Mouse (Mus musculus): ENCODE measurements around the gene Olfr1263. TPM values are rescaled to one million over a fixed set of nuclear protein-coding genes. Genes with fewer than 3 reads are reported as not detected.

Olfr1263 gene
- total RNA-seq (2022), result not detected

DNA sequence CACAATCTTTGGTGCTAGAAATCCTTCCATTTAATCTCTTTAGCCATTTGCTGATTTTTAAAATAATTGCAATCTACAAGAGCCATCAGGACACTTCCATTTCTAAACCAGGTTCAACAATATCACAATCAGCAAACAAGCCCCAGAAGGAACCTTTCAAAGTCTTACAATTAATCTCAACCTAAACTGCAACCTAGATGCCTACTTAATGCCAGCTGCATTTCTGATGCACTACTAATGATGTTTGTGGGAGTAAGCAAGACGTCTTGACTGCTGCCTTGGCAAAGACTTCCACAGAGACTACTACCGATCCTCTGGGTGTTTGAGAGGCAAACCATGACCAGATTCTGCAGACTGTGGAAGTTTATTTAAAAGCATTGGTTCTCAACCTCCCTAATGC lies at the start of gene Olfr1263:
Gene Olfr1263, plus strand, starts transcription at position 301 of the 400 bp plus-strand sequence.
- no peak for DNase-seq (ENCODE audit: low spot score in 2 of 2)

DNA sequence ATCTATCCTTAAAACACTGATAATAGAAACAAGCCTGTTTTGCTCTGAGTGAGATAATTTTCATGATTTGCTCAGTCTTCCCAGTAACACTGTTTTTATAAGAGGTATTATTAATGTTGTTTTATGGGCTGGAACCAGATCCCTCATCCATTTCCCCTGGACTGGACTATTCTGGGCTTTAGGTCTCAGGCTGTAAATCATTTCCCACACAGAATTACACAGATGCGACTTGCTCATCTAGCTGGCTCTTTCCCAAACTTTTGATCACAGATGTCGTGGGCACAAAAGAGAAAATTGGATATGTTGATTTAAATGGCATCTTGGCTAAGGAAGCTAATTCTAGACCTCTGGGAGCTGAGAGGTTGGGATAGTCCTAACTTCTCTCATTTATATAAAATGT lies 37.7 kb upstream of the Olfr1263 start, which contains the start of gene Olfr1260:
Gene Olfr1260, plus strand, starts transcription at position 157 of the 400 bp plus-strand sequence.
- no peak for DNase-seq (ENCODE audit: low spot score in 2 of 2)

DNA sequence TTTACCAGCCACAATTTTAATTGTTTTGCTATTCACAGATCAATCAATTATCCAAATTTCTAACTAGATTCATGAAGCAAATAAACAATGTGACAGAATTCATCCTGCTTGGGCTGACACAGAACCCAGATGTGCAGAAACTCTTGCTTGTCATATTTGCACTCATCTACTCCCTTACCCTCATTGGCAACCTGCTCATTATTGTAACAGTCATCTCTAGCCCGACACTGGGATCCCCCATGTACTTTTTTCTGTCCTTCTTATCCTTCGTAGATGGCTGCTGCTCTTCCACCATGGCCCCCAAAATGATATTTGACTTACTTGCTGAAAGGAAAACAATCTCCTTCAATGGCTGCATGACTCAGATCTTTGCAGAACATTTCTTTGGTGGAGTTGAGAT lies 34.2 kb upstream of the Olfr1263 start:
- no peak for DNase-seq (ENCODE audit: low spot score in 2 of 2)

DNA sequence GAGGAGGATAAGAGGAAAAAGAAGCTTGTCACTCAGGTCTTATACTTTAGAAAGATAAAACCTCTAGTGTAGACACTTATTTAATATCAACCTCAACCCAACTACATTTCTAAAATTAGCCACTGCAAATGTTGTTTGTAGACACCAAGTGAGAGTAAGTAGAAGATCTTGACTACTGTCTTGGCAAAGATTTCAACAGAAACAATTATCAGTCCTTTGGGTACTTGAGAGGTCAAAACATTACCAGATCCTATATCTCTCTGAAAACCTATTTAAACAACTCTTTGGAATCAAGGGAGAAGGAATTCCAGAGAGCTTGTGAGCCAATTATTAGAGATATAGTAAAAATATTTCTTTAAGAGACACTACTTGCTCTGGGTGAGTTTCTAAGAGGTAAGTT lies 21.0 kb upstream of the Olfr1263 start, which contains the start of gene Olfr1261:
Gene Olfr1261, plus strand, starts transcription at position 301 of the 400 bp plus-strand sequence.
- DNase-seq (ENCODE audit: low spot score in 2 of 2), result no peak

DNA sequence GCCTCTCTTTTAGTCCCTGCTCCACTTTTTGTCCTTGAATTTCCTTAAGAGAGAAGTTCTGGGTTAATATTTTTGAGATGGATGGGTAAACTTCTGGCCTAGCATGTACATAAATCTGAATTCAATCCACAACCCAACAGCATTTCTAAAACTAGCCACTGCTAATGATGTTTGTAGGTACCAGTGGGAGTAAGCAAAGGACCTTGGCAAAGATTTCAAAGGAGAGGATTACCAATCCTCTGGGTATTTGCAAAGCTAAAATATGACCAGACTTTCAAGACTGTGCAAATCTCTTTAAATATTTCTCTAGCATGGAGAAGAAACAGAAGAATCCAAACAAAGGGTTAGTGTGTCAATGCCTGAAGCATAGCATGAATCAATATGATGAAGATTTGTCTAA lies 12.1 kb upstream of the Olfr1263 start, which contains the start of gene Olfr1262:
Gene Olfr1262, plus strand, starts transcription at position 301 of the 400 bp plus-strand sequence.
- DNase-seq (ENCODE audit: low spot score in 2 of 2), result no peak

DNA sequence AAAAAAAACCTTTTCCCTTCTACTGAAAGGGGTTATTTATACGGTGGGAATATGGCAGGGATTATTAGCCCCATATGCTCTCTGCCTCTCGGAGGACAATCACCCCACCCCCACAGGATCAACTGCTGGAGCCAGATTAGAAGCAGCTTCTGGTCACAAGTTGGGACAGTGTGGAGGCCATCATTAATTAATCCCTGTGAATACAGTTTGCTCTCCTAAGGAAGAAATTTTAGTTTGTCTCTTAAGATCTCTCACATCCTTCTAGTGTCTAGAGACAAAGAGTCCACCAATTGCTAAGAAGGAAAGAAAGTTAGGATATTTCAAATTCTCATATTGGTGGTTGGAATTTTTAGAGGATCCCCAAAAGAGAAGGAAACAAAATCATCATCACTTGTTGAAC lies 13.5 kb downstream of the Olfr1263 start, which contains the start of gene Olfr1264:
Gene Olfr1264, minus strand, starts transcription at position 101 of the 400 bp plus-strand sequence.
- DNase-seq (ENCODE audit: low spot score in 2 of 2), result no peak

DNA sequence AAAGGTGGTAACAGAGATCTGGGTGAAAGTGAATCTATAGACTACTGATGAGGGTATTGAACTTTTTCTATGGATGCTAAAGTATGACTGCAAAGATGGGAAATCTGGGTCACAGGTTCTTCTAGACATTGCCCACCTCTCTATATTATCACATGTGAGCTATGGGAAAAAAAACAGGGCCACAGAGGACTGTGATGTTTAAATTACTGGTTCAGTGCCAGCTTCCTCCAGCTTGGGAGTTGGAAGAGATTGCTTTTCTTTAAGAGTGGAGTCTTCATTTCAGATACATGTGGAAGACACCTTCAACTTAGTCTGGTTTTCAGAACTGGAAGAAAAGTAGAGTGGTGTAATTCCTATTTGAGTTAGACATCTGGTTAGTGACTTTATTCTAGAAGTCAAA lies 23.1 kb downstream of the Olfr1263 start, which contains the start of gene Olfr1265:
Gene Olfr1265, plus strand, starts transcription at position 301 of the 400 bp plus-strand sequence.
- no peak for DNase-seq (ENCODE audit: low spot score in 2 of 2)

DNA sequence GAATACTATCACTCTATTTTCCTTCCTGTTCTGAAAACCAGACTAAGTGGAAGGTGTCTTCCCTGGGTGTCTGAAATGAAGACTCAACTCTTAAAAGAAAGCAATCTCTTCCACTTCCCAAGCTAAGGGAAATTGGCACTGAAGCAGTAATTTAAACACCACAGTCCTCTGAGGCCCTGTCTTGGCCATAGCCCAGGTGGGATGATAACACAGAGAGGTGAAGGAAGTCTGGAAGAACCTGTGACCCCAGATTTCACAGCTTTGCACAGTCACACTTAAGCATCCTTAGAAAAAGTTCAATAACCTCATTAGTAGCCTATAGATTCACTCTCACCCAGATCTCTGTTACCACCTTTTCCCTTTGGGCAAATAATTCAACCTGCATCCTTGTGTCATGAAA lies 51.6 kb downstream of the Olfr1263 start, which contains the start of gene Olfr140:
Gene Olfr140, minus strand, starts transcription at position 101 of the 400 bp plus-strand sequence.
- DNase-seq (ENCODE audit: low spot score in 2 of 2), result no peak

Other genes starting within 250 kb of the Olfr1263 start
- not detected for gene Olfr1254, start 218.5 kb upstream of the Olfr1263 start, total RNA-seq (2022)
- not detected for gene Olfr1255, start 200.1 kb upstream of the Olfr1263 start, total RNA-seq (2022)
- not detected for gene Olfr1256, start 170.6 kb upstream of the Olfr1263 start, total RNA-seq (2022)
- not detected for gene Olfr48, start 163.9 kb upstream of the Olfr1263 start, total RNA-seq (2022)
- not detected for gene Olfr1257, start 133.7 kb upstream of the Olfr1263 start, total RNA-seq (2022)
- gene Olfr1258, start 84.8 kb upstream of the Olfr1263 start, total RNA-seq (2022), result not detected
- gene Olfr1259, start 63.5 kb upstream of the Olfr1263 start, total RNA-seq (2022), result not detected
- gene Olfr1260, start 37.8 kb upstream of the Olfr1263 start, total RNA-seq (2022), result not detected
- gene Olfr1261, start 20.9 kb upstream of the Olfr1263 start, total RNA-seq (2022), result not detected
- not detected for gene Olfr1262, start 12.0 kb upstream of the Olfr1263 start, total RNA-seq (2022)
- gene Olfr1264, start 13.4 kb downstream of the Olfr1263 start, total RNA-seq (2022), result not detected
- gene Olfr1265, start 23.2 kb downstream of the Olfr1263 start, total RNA-seq (2022), result not detected
- not detected for gene Olfr140, start 51.5 kb downstream of the Olfr1263 start, total RNA-seq (2022)
- not detected for gene Olfr1269, start 109.3 kb downstream of the Olfr1263 start, total RNA-seq (2022)
- not detected for gene Olfr32, start 130.2 kb downstream of the Olfr1263 start, total RNA-seq (2022)
- not detected for gene Olfr1270, start 141.0 kb downstream of the Olfr1263 start, total RNA-seq (2022)
- gene Olfr1506, start 212.4 kb downstream of the Olfr1263 start, total RNA-seq (2022), result not detected
- not detected for gene Olfr142, start 245.5 kb downstream of the Olfr1263 start, total RNA-seq (2022)

Data from gastrocnemius, adult 8-10 months (tissue).